Mouse (Mus musculus) cerebellum, adult 2 months (tissue): ENCODE measurements around the gene Tmem8. TPM values are rescaled to one million over a fixed set of nuclear protein-coding genes. Genes with fewer than 3 reads are reported as not detected.
"Not testable (repeated sequence)": the region's sequence is repeated elsewhere in the genome, so short reads cannot be mapped to it uniquely, and the experiment has no call there.

ENCODE experiments used
- DNase-seq, 2 experiments: peaks; one replicate each; pipeline ENCODE4 v3.0.0; 2021
- H3K27ac ChIP-seq: fragments of 200-500 bp; 2 replicates; pipeline ENCODE4 v1.5.1; 2012; ENCODE audit warnings: low read length, control low read depth, inconsistent platforms; ENCODE audit not compliant: insufficient read depth
- H3K27me3 ChIP-seq: fragments of 200-500 bp; 2 replicates; pipeline ENCODE4 v1.6.1; 2012; ENCODE audit warnings: inconsistent platforms, mild to moderate bottlenecking, low read length, moderate library complexity; ENCODE audit not compliant: control insufficient read depth, insufficient read depth
- H3K4me1 ChIP-seq: fragments of 200-500 bp; 2 replicates; pipeline ENCODE4 v1.6.1; 2011; ENCODE audit warnings: low read length; ENCODE audit not compliant: control insufficient read depth, insufficient read depth
- H3K4me3 ChIP-seq: fragments of 200-500 bp; replicated peaks from 2 replicates; pipeline ENCODE3; 2011; ENCODE audit warnings: mild to moderate bottlenecking, low read depth, low read length, control low read depth; ENCODE audit not compliant: insufficient read depth
- CTCF ChIP-seq: fragments of 200-500 bp; IDR thresholded peaks from 2 replicates; pipeline ENCODE4 v1.5.1; 2011; ENCODE audit warnings: low read depth, mild to moderate bottlenecking, control low read depth, low read length, moderate library complexity, borderline replicate concordance; ENCODE audit not compliant: insufficient read depth
- POLR2A ChIP-seq: fragments of 200-500 bp; IDR thresholded peaks from 2 replicates; pipeline ENCODE4 v1.6.1; 2011; ENCODE audit warnings: low read length, control low read depth, borderline replicate concordance; ENCODE audit not compliant: insufficient read depth
- WGBS: fragments of 180-500 bp; shearing (Covaris S2); methylation state at CpG from one replicate; pipeline ENCODE4 v1.1.7; 2018; 5-methylcytosine and 5-hydroxymethylcytosine counted together
- polyA plus RNA-seq: library from polyadenylated mRNA; depleted of rRNA; stranded (reverse); fragments of >200 nt; gene quantifications from 2 replicates; pipeline ENCODE4 v1.2.3, GENCODE M21; 2012

Gene Tmem8
- polyA plus RNA-seq, 1 experiment: 41.0 TPM

DNA sequence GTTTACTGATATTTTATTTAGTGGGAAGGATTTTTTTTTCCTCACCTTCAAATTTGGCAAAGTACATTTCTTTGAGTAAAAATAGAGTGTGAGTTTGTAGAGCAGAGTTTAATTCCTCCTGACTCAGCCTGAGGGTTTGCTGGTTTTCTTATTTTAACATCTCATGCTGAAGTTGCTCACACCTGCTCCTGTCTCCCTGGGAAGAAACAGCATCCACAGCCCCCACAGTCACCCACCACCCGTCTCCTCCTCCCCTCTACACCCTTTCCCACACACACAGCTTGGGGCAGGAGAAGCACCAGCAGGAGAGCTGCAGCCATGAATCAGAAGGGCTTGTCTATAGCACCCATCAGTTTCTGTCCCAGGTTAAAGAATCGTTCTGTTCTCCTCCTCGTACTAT lies 37.9 kb upstream of the Tmem8 start:
- no peak for TF ChIP-seq POLR2A
- TF ChIP-seq CTCF: no peak
- WGBS: 72% methylated on average over 3 of the region's 3 CpGs
- Histone ChIP-seq H3K27ac (no peak overlapping the region), H3K27me3 (no peaks in the 10 kb centered on the region), H3K4me3 (no peak overlapping the region), H3K4me1 (peaks cover under 1% of the 10 kb centered on the region; the same call in 1 of the 2 replicates)
- no peak for DNase-seq

DNA sequence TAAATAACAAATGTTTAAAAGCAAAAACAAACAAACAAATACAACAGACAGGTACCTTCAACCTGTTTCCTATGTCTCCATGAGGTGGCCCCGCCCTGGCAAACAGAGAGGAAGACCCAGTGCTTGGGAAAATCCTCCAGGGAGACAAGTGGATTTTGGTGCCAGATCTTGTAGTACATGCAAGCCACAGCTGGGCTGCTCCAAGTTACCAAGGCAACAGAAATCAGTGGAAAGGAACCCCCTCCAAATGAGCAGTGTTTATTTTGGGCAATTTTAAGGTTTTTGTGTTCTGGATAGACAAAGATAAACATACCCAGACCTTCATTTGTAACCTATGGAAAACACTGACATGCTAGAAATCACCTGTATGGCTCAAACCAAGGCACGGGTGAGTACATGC lies 34.2 kb upstream of the Tmem8 start:
- Histone ChIP-seq H3K27ac (no peak overlapping the region), H3K4me1 (no peaks in the 10 kb centered on the region), H3K27me3 (no peaks in the 10 kb centered on the region), H3K4me3 (no peak overlapping the region)
- 64% methylated on average over 2 of the region's 2 CpGs for WGBS
- no peak for DNase-seq
- no peak for TF ChIP-seq POLR2A
- no peak for TF ChIP-seq CTCF

DNA sequence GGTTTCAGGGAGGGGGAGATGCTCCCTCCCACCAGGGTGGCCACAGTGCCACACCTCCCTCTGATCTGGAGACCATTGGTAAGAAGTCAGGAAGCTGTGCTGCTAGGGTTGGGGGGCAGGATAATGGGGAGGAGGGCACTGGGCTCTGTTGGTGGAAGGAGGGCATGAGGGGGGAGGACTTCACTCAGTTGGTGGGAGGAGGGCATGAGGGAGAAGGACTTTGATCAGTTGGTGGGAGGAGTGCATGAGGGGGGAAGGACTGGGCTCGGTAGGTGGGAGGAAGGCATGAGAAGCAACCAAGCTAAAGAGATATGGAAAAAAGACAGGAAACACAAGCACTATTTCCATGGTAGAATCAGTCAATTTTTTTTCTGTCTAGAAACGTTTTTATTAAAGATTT lies 32.2 kb upstream of the Tmem8 start:
- H3K4me3 ChIP-seq: no peak overlapping the region
- DNase-seq: no peak
- H3K27me3 ChIP-seq: no peaks in the 10 kb centered on the region
- 43% methylated on average over 2 of the region's 2 CpGs for WGBS
- no peaks in the 10 kb centered on the region for H3K4me1 ChIP-seq
- TF ChIP-seq CTCF: no peak
- no peak for TF ChIP-seq POLR2A
- H3K27ac ChIP-seq: no peak overlapping the region

DNA sequence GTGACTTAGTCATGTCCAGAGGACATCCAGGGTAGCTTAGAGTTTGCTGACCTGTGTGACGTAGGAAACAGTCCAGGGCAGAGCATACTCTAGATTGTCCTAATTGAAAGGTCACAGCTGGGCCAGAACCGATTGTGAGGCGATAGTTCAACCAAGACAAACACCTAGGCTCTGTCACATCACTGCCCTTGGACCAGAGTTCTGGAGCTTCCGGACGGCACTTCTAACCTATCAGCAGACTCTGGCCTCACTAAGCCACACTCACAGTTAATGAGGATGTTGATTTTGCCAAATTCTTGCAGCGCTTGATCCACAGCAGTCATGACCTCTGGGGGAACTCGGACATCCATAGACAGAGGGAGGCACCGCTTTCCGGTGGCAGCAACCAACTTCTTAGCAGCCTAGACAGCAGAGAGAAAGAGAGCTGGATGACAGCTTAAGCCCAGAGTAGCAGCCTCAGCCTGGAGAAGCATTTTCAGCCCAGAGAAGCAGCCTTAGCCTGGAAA lies 26.0 kb upstream of the Tmem8 start:
- Histone ChIP-seq H3K4me1 (no peaks in the 10 kb centered on the region), H3K27me3 (no peaks in the 10 kb centered on the region), H3K4me3 (no peak overlapping the region), H3K27ac (no peak overlapping the region)
- DNase-seq: no peak
- WGBS: 89% methylated on average over 9 of the region's 9 CpGs
- TF ChIP-seq CTCF: no peak
- no peak for TF ChIP-seq POLR2A

DNA sequence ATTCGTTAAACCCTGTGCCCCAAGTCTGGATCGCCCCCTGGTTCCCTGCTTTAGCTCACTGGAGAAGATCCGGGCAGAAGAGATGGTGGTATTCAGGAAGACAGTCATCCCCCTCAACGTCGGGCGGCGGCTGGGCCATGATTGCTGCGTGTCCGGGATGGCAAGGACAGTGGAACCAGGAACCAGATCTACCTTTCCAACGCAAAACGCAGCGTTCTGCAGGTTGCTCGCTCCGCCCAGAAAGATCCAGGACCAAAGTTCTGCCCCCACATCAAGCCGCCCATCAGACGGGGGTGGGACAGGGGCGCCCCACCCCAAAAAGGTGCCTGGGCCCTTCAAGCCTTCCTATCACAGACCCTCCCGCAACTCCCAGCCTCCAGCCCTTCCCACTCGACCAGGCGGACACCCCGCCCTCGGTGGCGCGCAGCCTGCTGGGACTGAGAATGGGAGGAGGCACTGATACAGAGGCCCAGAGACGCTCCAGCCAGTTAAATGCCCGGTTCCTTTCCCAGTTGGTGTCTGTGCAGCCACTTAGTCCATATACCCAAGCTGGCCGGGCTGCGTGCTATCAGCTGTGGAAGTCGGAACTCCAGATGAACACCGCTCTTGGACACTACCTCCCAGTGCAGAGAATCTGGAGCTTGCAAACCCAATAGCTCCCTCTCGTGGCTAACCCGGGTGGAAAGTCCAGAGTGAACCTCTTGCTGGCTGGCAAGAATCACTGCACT lies 23.0 kb upstream of the Tmem8 start, which contains the start of gene Decr2:
TSS of gene Decr2 (minus strand) at position 433 of the 728 bp plus-strand sequence.
- Histone ChIP-seq H3K4me1 (no peaks in the 10 kb centered on the region), H3K27ac (peak within 1 kb of the TSS; percentile 83), H3K27me3 (no peaks in the 10 kb centered on the region), H3K4me3 (peak within 1 kb of the TSS; percentile 89)
- peak; percentile 89 to 90 for DNase-seq
- WGBS: 2% methylated on average over 32 of the region's 32 CpGs
- TF ChIP-seq CTCF (peak; percentile 87), POLR2A (peak; percentile 70; the same call in 1 of the 2 replicates)

DNA sequence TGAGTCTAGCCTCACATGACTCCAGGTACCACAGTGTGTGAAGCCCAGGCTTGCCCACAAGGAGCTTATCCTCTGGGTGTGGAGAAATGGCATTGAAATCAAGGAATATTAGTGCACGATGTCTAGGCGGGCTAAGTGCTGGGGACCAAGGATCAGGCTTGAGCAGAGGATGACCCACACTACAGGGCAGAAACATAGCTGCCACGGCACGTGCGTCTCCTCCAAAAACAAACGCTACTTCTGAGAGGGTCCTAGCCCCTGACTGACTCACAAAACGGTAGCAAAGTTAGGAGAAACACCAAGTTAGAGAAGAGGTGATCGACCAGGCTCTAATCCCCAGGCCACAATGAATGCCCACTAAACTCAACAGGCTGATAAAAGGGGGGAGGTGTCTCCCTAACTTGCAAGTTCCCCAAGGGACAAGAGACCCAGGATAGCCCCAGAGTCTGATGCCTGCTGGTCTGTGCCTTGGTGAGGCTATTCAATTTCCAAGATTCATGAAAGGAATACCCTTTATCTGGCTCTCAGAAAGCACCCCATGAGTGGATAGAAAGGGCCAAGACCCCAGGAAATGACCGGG lies 18.5 kb upstream of the Tmem8 start:
- WGBS: 53% methylated on average over 9 of the region's 9 CpGs
- H3K27ac ChIP-seq: no peak overlapping the region
- TF ChIP-seq CTCF: no peak
- TF ChIP-seq POLR2A: no peak

DNA sequence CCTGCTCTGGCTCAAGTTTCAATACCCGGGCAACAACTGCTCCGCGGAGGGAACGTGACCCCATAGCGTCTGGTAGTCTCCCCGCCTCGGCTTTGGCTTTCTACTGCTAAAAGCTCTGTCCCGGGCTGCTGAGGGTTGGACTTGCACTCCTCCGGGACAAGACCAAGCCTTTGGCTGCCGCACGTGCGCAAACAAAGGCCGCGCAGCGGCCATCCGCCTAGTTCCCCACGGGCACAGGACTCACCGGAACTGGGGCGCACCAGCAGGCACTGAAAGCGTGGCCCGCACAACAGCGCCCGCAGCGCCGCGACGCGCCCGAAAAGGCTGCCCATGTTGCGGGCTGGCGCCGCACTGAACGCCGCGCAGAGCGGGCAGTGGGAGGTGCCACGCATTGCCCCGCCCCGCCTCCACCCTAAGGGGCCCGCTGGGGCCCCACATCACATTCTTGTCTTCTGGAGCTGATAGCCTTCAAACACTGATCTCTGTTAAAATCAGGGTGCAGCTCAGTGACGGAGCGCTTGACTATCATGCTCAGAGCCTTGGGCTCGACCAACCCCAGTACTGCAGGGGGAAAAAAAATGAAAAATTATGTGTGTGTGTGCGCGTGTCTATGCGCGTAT lies 17.9 kb upstream of the Tmem8 start, which contains the start of gene Nme4:
TSS of gene Nme4 (minus strand) at position 482 of the 620 bp plus-strand sequence.
- Histone ChIP-seq H3K4me1 (no peaks in the 10 kb centered on the region), H3K27ac (no peak within 1 kb of the TSS), H3K4me3 (peak within 1 kb of the TSS; percentile 68), H3K27me3 (no peaks in the 10 kb centered on the region)
- peak; percentile 74 to 79 for DNase-seq
- 1% methylated on average over 47 of the region's 47 CpGs for WGBS
- peak; percentile 69; the same call in 1 of the 2 replicates for TF ChIP-seq POLR2A
- no peak for TF ChIP-seq CTCF

More for the DNA sequence above, 18.5 kb upstream of the Tmem8 start:
- no peaks in the 10 kb centered on the region for H3K4me1 ChIP-seq
- no peaks in the 10 kb centered on the region for H3K27me3 ChIP-seq
- no peak for DNase-seq
- H3K4me3 ChIP-seq: peak overlapping the region; percentile 68

DNA sequence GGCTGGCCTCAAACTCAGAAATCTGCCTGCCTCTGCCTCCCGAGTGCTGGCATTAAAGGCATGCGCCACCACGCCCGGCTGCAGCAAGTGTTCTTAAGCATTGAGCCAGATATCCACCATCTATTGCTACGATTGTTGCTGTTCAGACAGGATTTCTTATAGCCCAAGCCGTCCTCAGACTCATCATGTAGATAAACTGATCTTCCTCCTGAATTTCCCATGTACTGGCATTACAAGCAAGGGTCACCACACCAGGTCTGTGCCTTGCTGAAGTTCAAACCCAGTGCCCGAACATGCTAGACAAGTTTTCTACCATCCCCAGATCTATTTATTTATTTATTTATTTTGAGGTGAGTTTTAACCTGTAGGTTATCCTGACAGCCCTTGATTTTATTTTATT lies 14.6 kb upstream of the Tmem8 start:
- H3K27ac ChIP-seq: no peak overlapping the region
- 93% methylated on average over 7 of the region's 7 CpGs for WGBS
- no peak for DNase-seq
- H3K27me3 ChIP-seq: no peaks in the 10 kb centered on the region
- no peak overlapping the region for H3K4me3 ChIP-seq
- H3K4me1 ChIP-seq: no peaks in the 10 kb centered on the region
- no peak for TF ChIP-seq CTCF
- no peak for TF ChIP-seq POLR2A

DNA sequence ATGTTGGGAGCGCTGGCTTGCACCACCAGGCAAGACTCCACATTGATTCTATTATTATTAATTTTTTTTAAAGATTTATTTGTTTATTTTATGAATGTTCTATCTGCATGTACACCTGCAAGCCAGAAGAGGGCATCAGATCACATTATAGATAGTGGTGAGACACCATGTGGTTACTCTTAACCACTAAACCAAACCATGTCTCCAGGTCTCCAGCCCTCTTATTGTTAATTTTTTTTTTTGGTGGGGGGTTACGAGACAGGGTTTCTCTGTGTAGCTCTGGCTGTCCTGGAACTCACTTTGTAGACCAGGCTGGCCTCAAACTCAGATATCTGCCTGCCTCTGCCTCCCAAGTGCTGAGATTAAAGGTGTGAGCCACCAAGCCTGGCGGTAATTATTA lies 13.8 kb upstream of the Tmem8 start:
- H3K27ac ChIP-seq, H3K27me3 ChIP-seq, H3K4me3 ChIP-seq, H3K4me1 ChIP-seq: not testable (repeated sequence)
- DNase-seq: peak in 1 of 2 experiments; percentile 58
- WGBS: 61% methylated on average over 3 of the region's 3 CpGs
